ENCODE assay signal across 10 mouse cellular contexts in genomic region chr1:192785046-192785961, GRCm38 (mm10). TPM values are rescaled to one million over a fixed set of nuclear protein-coding genes. Genes with fewer than 3 reads are reported as not detected.
DNase-seq lines count a peak whose midpoint lies in the region; ATAC-seq and TF ChIP-seq lines count a peak whose summit lies in the region.
"Had no signal": no experiment of that assay in that cellular context is flagged by ENCODE, and none has a peak within 500 bp of the region (broad histone marks: within the 10 kb centered on the region; RNA-seq: fewer than 3 reads in every experiment).

No protein-coding gene starts in this region.

- peak overlapping the region; percentile 19; the same call in 1 of the 2 replicates for H3K9ac ChIP-seq in hindbrain, embryonic 13.5 days
- H3K9ac ChIP-seq in hindbrain, embryonic 11.5 days (ENCODE audit: low read depth, low read length) = no peak overlapping the region
- H3K9ac ChIP-seq: liver, embryonic 15.5 days had no signal

- peaks cover 11% of the 10 kb centered on the region for H3K4me1 ChIP-seq in hindbrain, embryonic 13.5 days (replicated peaks)
- H3K4me1 ChIP-seq in hindbrain, embryonic 11.5 days (replicated peaks; ENCODE audit: control insufficient read depth, insufficient read depth, low read length) = no peaks in the 10 kb centered on the region
- H3K4me1 ChIP-seq in embryonic facial prominence, embryonic 10.5 days = peaks cover 46% of the 10 kb centered on the region
- peaks cover 55% of the 10 kb centered on the region for H3K4me1 ChIP-seq in limb, embryonic 10.5 days
- no peaks in the 10 kb centered on the region for H3K4me1 ChIP-seq in kidney, adult 2 months (ENCODE audit: control insufficient read depth, insufficient read depth, low read length)
- H3K4me1 ChIP-seq: liver, embryonic 15.5 days had no signal

- DNase-seq in hindbrain, embryonic 11.5 days (ENCODE audit: low spot score) = no peak
- peak; percentile 54 for DNase-seq in 3134 (ENCODE audit: extremely low read depth, insufficient read length, low spot score)
- no peak for DNase-seq in embryonic facial prominence, embryonic 10.5 days (ENCODE audit: low spot score)
- DNase-seq in limb, embryonic 10.5 days (ENCODE audit: low spot score) = no peak
- DNase-seq in ovary, postnatal 10 days (ENCODE audit: low spot score) = no peak
- DNase-seq in kidney, adult 2 months = no peak
- DNase-seq: thymus, adult 2 months had no signal

- no peak for TF ChIP-seq POLR2A in kidney, adult 2 months (IDR thresholded peaks at IDR 0.05; ENCODE audit: low read depth, low read length)

- H3K27me3 ChIP-seq in hindbrain, embryonic 13.5 days = no peaks in the 10 kb centered on the region
- H3K27me3 ChIP-seq in hindbrain, embryonic 11.5 days (ENCODE audit: control insufficient read depth, insufficient read depth, low read length) = no peaks in the 10 kb centered on the region; the same call in 1 of the 2 replicates
- peaks cover 16% of the 10 kb centered on the region; the same call in 1 of the 2 replicates for H3K27me3 ChIP-seq in embryonic facial prominence, embryonic 10.5 days (replicated peaks; ENCODE audit: low read depth, poor library complexity, severe bottlenecking)
- no peaks in the 10 kb centered on the region for H3K27me3 ChIP-seq in limb, embryonic 10.5 days (ENCODE audit: low read depth, poor library complexity, severe bottlenecking)
- no peaks in the 10 kb centered on the region for H3K27me3 ChIP-seq in kidney, adult 2 months (replicated peaks; ENCODE audit: control insufficient read depth, insufficient read depth, low read length)
- H3K27me3 ChIP-seq: liver, embryonic 15.5 days had no signal

- no peaks in the 10 kb centered on the region for H3K36me3 ChIP-seq in hindbrain, embryonic 13.5 days
- no peaks in the 10 kb centered on the region for H3K36me3 ChIP-seq in hindbrain, embryonic 11.5 days (ENCODE audit: control insufficient read depth, insufficient read depth, low read length)
- H3K36me3 ChIP-seq in embryonic facial prominence, embryonic 10.5 days (replicated peaks) = no peaks in the 10 kb centered on the region
- H3K36me3 ChIP-seq in limb, embryonic 10.5 days = no peaks in the 10 kb centered on the region
- H3K36me3 ChIP-seq in kidney, adult 2 months (ENCODE audit: control insufficient read depth, insufficient read depth, low read length) = no peaks in the 10 kb centered on the region
- H3K36me3 ChIP-seq: liver, embryonic 15.5 days had no signal

- H3K27ac ChIP-seq in hindbrain, embryonic 13.5 days = peak overlapping the region; percentile 62
- no peak overlapping the region for H3K27ac ChIP-seq in hindbrain, embryonic 11.5 days (ENCODE audit: low read depth, low read length)
- peak overlapping the region; percentile 30; the same call in 1 of the 2 replicates for H3K27ac ChIP-seq in embryonic facial prominence, embryonic 10.5 days (replicated peaks)
- peak overlapping the region; percentile 68 for H3K27ac ChIP-seq in limb, embryonic 10.5 days
- H3K27ac ChIP-seq in kidney, adult 2 months (ENCODE audit: insufficient read depth, low read depth, low read length) = no peak overlapping the region
- H3K27ac ChIP-seq: liver, embryonic 15.5 days had no signal

- peak overlapping the region; percentile 23; the same call in 1 of the 2 replicates for H3K4me2 ChIP-seq in hindbrain, embryonic 13.5 days
- H3K4me2 ChIP-seq in hindbrain, embryonic 11.5 days (replicated peaks; ENCODE audit: low read depth, low read length) = no peak overlapping the region
- H3K4me2 ChIP-seq: liver, embryonic 15.5 days had no signal

- H3K9me3 ChIP-seq in hindbrain, embryonic 13.5 days = no peaks in the 10 kb centered on the region
- no peaks in the 10 kb centered on the region for H3K9me3 ChIP-seq in hindbrain, embryonic 11.5 days (ENCODE audit: control insufficient read depth, low read length)
- no peaks in the 10 kb centered on the region for H3K9me3 ChIP-seq in embryonic facial prominence, embryonic 10.5 days
- H3K9me3 ChIP-seq in limb, embryonic 10.5 days (replicated peaks) = no peaks in the 10 kb centered on the region
- H3K9me3 ChIP-seq: liver, embryonic 15.5 days had no signal

- no peak overlapping the region for H3K4me3 ChIP-seq in hindbrain, embryonic 13.5 days
- H3K4me3 ChIP-seq in hindbrain, embryonic 11.5 days (ENCODE audit: low read depth, low read length) = no peak overlapping the region
- no peak overlapping the region for H3K4me3 ChIP-seq in embryonic facial prominence, embryonic 10.5 days
- H3K4me3 ChIP-seq in limb, embryonic 10.5 days = no peak overlapping the region
- no peak overlapping the region for H3K4me3 ChIP-seq in kidney, adult 2 months (ENCODE audit: insufficient read depth, low read depth, low read length)
- H3K4me3 ChIP-seq: liver, embryonic 15.5 days had no signal

- TF ChIP-seq CTCF in kidney, adult 2 months (conservative IDR thresholded peaks at IDR 0.05; ENCODE audit: insufficient read depth, insufficient read length, low read depth, low read length) = no peak

- WGBS in hindbrain, embryonic 13.5 days = 54% methylated on average over 17 of the region's 17 CpGs
- 72% methylated on average over 17 of the region's 17 CpGs for WGBS in hindbrain, embryonic 11.5 days
- WGBS in embryonic facial prominence, embryonic 10.5 days = 74% methylated on average over 17 of the region's 17 CpGs
- 81% methylated on average over 17 of the region's 17 CpGs for WGBS in limb, embryonic 10.5 days
- 76% methylated on average over 17 of the region's 17 CpGs for WGBS in kidney, adult 2 months

- 0 out of 2 replicates have a peak, but pooled peaks have one; percentile 37 for ATAC-seq in hindbrain, embryonic 13.5 days (ENCODE audit: low FRiP score)
- ATAC-seq in hindbrain, embryonic 11.5 days (ENCODE audit: low FRiP score) = no peak
- ATAC-seq in erythroid progenitor cell, adult 5-6 weeks (replicated peaks; ENCODE audit: low FRiP score, poor library complexity, severe bottlenecking) = no peak

RNA-seq across cellular contexts. Expression of gene Hhat, which starts 14.3 kb away (rescaled TPM):
- 3.6 and 4.6 TPM in 2 replicates for polyA plus RNA-seq in hindbrain, embryonic 13.5 days (2015; fragmentation: Nextera tagmentation; extraction: Ambion mirVana)
- 5.5 and 8.0 TPM in 2 replicates for polyA plus RNA-seq in hindbrain, embryonic 11.5 days (2014; fragmentation: Nextera tagmentation; extraction: Ambion mirVana)
- 9.3 and 9.9 TPM in 2 replicates for polyA plus RNA-seq in embryonic facial prominence, embryonic 10.5 days (2016; fragmentation: Nextera tagmentation; extraction: Ambion mirVana)
- 13.2 and 13.7 TPM in 2 replicates for polyA plus RNA-seq in limb, embryonic 10.5 days (2016; fragmentation: Nextera tagmentation; extraction: Ambion mirVana)
- not detected in 2 replicates for total RNA-seq in erythroid progenitor cell, adult 5-6 weeks (2015; ENCODE audit: low replicate concordance)
- 0.51 TPM in 1 of 2 replicates, not detected in the other for total RNA-seq in erythroid progenitor cell, adult 5-6 weeks (2017; ENCODE audit: low replicate concordance)
- polyA plus RNA-seq in kidney, adult 2 months (2012; rRNA removed) = 4.9 and 7.0 TPM in 2 replicates

Comparison
In these comparisons a context has a peak if more than half of its experiments do, and no peak if none do; other contexts are left out.
1. H3K27ac ChIP-seq: peak in hindbrain, embryonic 13.5 days (single experiment), embryonic facial prominence, embryonic 10.5 days (single experiment) and limb, embryonic 10.5 days (single experiment); none in hindbrain, embryonic 11.5 days (single experiment) and kidney, adult 2 months (single experiment).